Comparison of ENCODE assay signal across 14 mouse cellular contexts in the genomic region with DNA sequence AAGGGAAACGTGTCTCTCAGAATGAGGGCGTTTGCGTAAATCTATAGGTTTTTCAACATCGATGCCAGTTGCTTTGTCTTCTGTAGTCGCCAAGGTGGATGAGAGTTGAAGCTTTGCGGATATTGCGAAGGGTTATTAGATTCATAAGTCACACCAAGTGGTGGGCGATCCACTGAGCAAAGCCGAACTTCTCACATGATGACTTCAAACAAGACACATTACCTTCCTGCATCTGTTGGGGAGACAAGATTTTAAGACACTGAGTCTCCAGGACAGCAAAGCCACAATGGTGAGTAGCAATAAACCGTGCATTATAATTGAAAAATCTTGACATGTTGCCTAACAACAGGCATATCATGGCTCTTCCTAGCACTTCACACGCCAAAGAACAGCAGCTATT. TPM values are rescaled to one million over a fixed set of nuclear protein-coding genes. Genes with fewer than 3 reads are reported as not detected.
DNase-seq lines count a peak whose midpoint lies in the region; ATAC-seq and TF ChIP-seq lines count a peak whose summit lies in the region.
"Had no signal": no experiment of that assay in that cellular context is flagged by ENCODE, and none has a peak within 500 bp of the region (broad histone marks: within the 10 kb centered on the region; RNA-seq: fewer than 3 reads in every experiment).

No protein-coding gene starts in this region.

- no peak overlapping the region for H3K4me2 ChIP-seq in forebrain, embryonic 12.5 days
- H3K4me2 ChIP-seq in midbrain, embryonic 13.5 days (replicated peaks), result peak overlapping the region; percentile 95
- no peak overlapping the region for H3K4me2 ChIP-seq in liver, postnatal 0 days (ENCODE audit: low read depth, low read length)
- H3K4me2 ChIP-seq: liver, embryonic 13.5 days had no signal

- peaks cover 70% of the 10 kb centered on the region for H3K27me3 ChIP-seq in forebrain, embryonic 10.5 days (ENCODE audit: poor library complexity, severe bottlenecking)
- H3K27me3 ChIP-seq in forebrain, embryonic 12.5 days, result peaks cover 52% of the 10 kb centered on the region
- peaks cover 63% of the 10 kb centered on the region for H3K27me3 ChIP-seq in hindbrain, embryonic 10.5 days (ENCODE audit: insufficient read depth, poor library complexity, severe bottlenecking)
- H3K27me3 ChIP-seq in midbrain, embryonic 13.5 days, result peaks cover 41% of the 10 kb centered on the region
- peaks cover 53% of the 10 kb centered on the region for H3K27me3 ChIP-seq in liver, postnatal 0 days (ENCODE audit: insufficient read depth, low read length)

- TF ChIP-seq CTCF in cortical plate, adult 2 months (IDR thresholded peaks at IDR 0.05; ENCODE audit: extremely low read depth, insufficient read depth, low read length), result no peak
- no peak for TF ChIP-seq CTCF in liver, postnatal 0 days (IDR thresholded peaks at IDR 0.05; ENCODE audit: low read depth)

- no peak overlapping the region for H3K9ac ChIP-seq in forebrain, embryonic 12.5 days
- no peak overlapping the region for H3K9ac ChIP-seq in midbrain, embryonic 13.5 days (replicated peaks)
- no peak overlapping the region for H3K9ac ChIP-seq in liver, postnatal 0 days (replicated peaks)
- H3K9ac ChIP-seq: liver, embryonic 13.5 days had no signal

- TF ChIP-seq POLR2A in cortical plate, adult 2 months (IDR thresholded peaks at IDR 0.05; ENCODE audit: extremely low read depth, insufficient read depth, low read length), result no peak

- no peak for TF ChIP-seq EP300 in liver, postnatal 0 days (IDR thresholded peaks at IDR 0.05; ENCODE audit: low read depth)

- H3K9me3 ChIP-seq in forebrain, embryonic 10.5 days, result no peaks in the 10 kb centered on the region
- no peaks in the 10 kb centered on the region for H3K9me3 ChIP-seq in forebrain, embryonic 12.5 days
- H3K9me3 ChIP-seq in hindbrain, embryonic 10.5 days, result no peaks in the 10 kb centered on the region
- no peaks in the 10 kb centered on the region for H3K9me3 ChIP-seq in midbrain, embryonic 13.5 days
- no peaks in the 10 kb centered on the region for H3K9me3 ChIP-seq in liver, postnatal 0 days (ENCODE audit: low read length)
- H3K9me3 ChIP-seq: liver, embryonic 13.5 days had no signal

- H3K27ac ChIP-seq in forebrain, embryonic 10.5 days, result no peak overlapping the region
- no peak overlapping the region for H3K27ac ChIP-seq in forebrain, embryonic 12.5 days
- H3K27ac ChIP-seq in cortical plate, adult 2 months (ENCODE audit: insufficient read depth, low read length), result no peak overlapping the region
- no peak overlapping the region for H3K27ac ChIP-seq in hindbrain, embryonic 10.5 days
- H3K27ac ChIP-seq in midbrain, embryonic 13.5 days, result no peak overlapping the region
- H3K27ac ChIP-seq in liver, postnatal 0 days (ENCODE audit: low read depth), result no peak overlapping the region
- H3K27ac ChIP-seq: liver, embryonic 13.5 days had no signal

- no peak for ATAC-seq in forebrain, embryonic 12.5 days (ENCODE audit: low FRiP score)
- ATAC-seq in midbrain, embryonic 13.5 days, result no peak
- ATAC-seq in megakaryocyte-erythroid progenitor cell, adult 5-6 weeks (replicated peaks; ENCODE audit: low FRiP score, low TSS enrichment, poor library complexity, severe bottlenecking), result no peak
- no peak for ATAC-seq in liver, postnatal 0 days
- ATAC-seq: inflammation-experienced regulatory T-cells, adult 6 months had no signal

- H3K4me3 ChIP-seq in forebrain, embryonic 10.5 days, result peak overlapping the region; percentile 59; the same call in 1 of the 2 replicates
- no peak overlapping the region for H3K4me3 ChIP-seq in forebrain, embryonic 12.5 days (replicated peaks)
- peak overlapping the region; percentile 15 for H3K4me3 ChIP-seq in cortical plate, adult 2 months (ENCODE audit: insufficient read depth, low read length)
- H3K4me3 ChIP-seq in hindbrain, embryonic 10.5 days, result peak overlapping the region; percentile 55
- peak overlapping the region; percentile 74 for H3K4me3 ChIP-seq in midbrain, embryonic 13.5 days (replicated peaks)
- H3K4me3 ChIP-seq in liver, postnatal 0 days (ENCODE audit: low read depth, low read length), result no peak overlapping the region
- H3K4me3 ChIP-seq: liver, embryonic 13.5 days; myocyte had no signal

- H3K36me3 ChIP-seq in forebrain, embryonic 10.5 days (replicated peaks), result no peaks in the 10 kb centered on the region
- H3K36me3 ChIP-seq in forebrain, embryonic 12.5 days (replicated peaks), result no peaks in the 10 kb centered on the region
- H3K36me3 ChIP-seq in hindbrain, embryonic 10.5 days, result no peaks in the 10 kb centered on the region
- H3K36me3 ChIP-seq in midbrain, embryonic 13.5 days, result no peaks in the 10 kb centered on the region
- no peaks in the 10 kb centered on the region for H3K36me3 ChIP-seq in liver, postnatal 0 days (replicated peaks; ENCODE audit: insufficient read depth, low read length)
- H3K36me3 ChIP-seq: liver, embryonic 13.5 days had no signal

- H3K4me1 ChIP-seq in forebrain, embryonic 10.5 days, result peaks cover 54% of the 10 kb centered on the region
- H3K4me1 ChIP-seq in forebrain, embryonic 12.5 days, result peaks cover 32% of the 10 kb centered on the region
- H3K4me1 ChIP-seq in cortical plate, adult 2 months (ENCODE audit: control insufficient read depth, insufficient read depth, low read length), result 0 out of 2 replicates have a peak, but pooled peaks cover 2% of the 10 kb centered on the region
- H3K4me1 ChIP-seq in hindbrain, embryonic 10.5 days (replicated peaks), result peaks cover 37% of the 10 kb centered on the region
- H3K4me1 ChIP-seq in midbrain, embryonic 13.5 days (replicated peaks), result peaks cover 37% of the 10 kb centered on the region
- peaks cover 3% of the 10 kb centered on the region; the same call in 1 of the 2 replicates for H3K4me1 ChIP-seq in liver, postnatal 0 days (ENCODE audit: insufficient read depth)

- WGBS in forebrain, embryonic 10.5 days, result 6% methylated on average over 11 of the region's 11 CpGs
- 9% methylated on average over 11 of the region's 11 CpGs for WGBS in forebrain, embryonic 12.5 days
- 9% methylated on average over 11 of the region's 11 CpGs for WGBS in hindbrain, embryonic 10.5 days
- WGBS in midbrain, embryonic 13.5 days, result 7% methylated on average over 11 of the region's 11 CpGs
- 9% methylated on average over 11 of the region's 11 CpGs for WGBS in liver, postnatal 0 days (ENCODE audit: insufficient replicate concordance)

- DNase-seq in forebrain, embryonic 10.5 days (ENCODE audit: extremely low spot score, low spot score), result no peak
- no peak for DNase-seq in hindbrain, embryonic 10.5 days (ENCODE audit: low spot score)
- DNase-seq in liver, postnatal 0 days, result no peak
- no peak for DNase-seq in lung, adult 18-20 months
- DNase-seq: adrenal gland, postnatal 10 days; liver, embryonic 13.5 days; lung, postnatal 4 days; thymus, adult 2 months had no signal

RNA-seq across cellular contexts. Expression of gene Bdnf, which starts 0.6 kb away (rescaled TPM):
- 1.9 TPM in 2 replicates for polyA plus RNA-seq in forebrain, embryonic 10.5 days (2016; fragmentation: Nextera tagmentation; extraction: Ambion mirVana)
- polyA plus RNA-seq in forebrain, embryonic 12.5 days (2016; fragmentation: Nextera tagmentation; extraction: Ambion mirVana), result 0.86 and 1.1 TPM in 2 replicates
- 10.3 and 11.1 TPM in 2 replicates for polyA plus RNA-seq in cortical plate, adult 2 months (2012; rRNA removed)
- polyA plus RNA-seq in hindbrain, embryonic 10.5 days (2016; fragmentation: Nextera tagmentation; extraction: Ambion mirVana), result 2.0 and 3.5 TPM in 2 replicates
- polyA plus RNA-seq in midbrain, embryonic 13.5 days (2015; fragmentation: Nextera tagmentation; extraction: Ambion mirVana), result 2.8 and 3.7 TPM in 2 replicates
- not detected in 2 replicates for total RNA-seq in megakaryocyte-erythroid progenitor cell, adult 5-6 weeks (2014; fragmentation: Nextera tagmentation)
- total RNA-seq in megakaryocyte-erythroid progenitor cell, adult 5-6 weeks (2017), result not detected in 2 replicates
- polyA plus RNA-seq in liver, postnatal 0 days (2015; fragmentation: Nextera tagmentation; extraction: Ambion mirVana), result 0.12 TPM in 2 replicates
- polyA plus RNA-seq: inflammation-experienced regulatory T-cells, adult 6 months had no signal

Comparison
In these comparisons a context has a peak if more than half of its experiments do, and no peak if none do; other contexts are left out.
1. H3K4me3 ChIP-seq: peak in forebrain, embryonic 10.5 days (single experiment), cortical plate, adult 2 months (single experiment), hindbrain, embryonic 10.5 days (single experiment) and midbrain, embryonic 13.5 days (single experiment); none in forebrain, embryonic 12.5 days (single experiment) and liver, postnatal 0 days (single experiment).